Mouse (Mus musculus): Measurements from ENCODE around the gene 2010111I01Rik.
A peak's percentile ranks its signal among the peaks of the same experiment; 100 is the strongest.

Gene 2010111I01Rik

DNA sequence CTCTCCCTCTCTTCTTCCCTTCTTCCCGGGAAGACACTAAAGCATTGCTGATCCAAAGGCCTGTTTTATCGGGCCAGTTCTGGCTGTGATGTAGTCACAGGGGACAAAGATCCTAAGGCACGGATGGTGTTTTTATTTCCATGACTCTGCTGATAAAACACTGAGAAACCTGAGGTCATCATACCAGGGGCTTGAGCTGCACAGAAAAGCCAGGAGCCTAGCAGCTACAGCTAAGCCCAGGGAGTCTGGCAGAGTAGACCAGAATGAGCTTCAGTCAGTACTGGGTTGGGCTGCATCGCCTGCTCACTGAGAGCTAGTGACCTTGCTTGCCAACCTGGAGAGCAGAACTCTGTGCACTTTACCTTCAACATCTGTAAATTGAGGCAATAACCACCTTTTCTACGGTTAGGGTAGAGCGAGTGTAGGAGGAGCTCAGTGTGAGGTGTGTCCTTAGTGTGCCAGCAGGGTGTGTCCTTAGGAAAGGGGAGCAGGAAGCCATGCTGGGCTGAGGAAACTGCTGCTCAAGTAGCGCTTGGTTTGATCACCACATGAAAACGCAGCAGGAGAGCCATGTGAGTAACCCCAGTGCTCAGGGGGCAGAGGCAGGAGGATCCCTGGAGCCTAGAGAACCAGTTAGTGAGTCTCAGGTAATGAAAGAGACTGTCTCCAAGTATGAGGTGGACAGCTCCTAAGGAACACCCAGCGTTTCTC lies 186.5 kb downstream of the 2010111I01Rik start:
- ATAC-seq (ENCODE audit: low TSS enrichment), result no peak

DNA sequence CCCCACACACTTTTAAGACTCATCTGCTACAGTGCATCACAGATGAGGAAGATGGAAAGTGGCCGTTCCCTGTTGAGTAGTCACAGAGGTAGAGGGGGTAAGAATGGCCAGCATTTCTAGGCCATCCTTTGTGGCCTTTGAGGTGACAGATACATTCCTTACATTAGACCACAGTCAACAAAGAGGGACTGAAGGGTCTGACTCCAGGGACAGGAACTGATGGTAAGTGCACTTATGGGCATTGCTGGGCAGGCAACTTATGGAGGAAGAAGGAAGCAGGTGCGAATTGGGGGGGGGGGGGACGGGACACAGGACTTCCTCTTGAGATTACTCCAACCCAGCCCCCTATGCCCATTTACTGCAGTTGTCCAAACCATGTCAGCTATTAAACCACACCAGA lies 187.8 kb downstream of the 2010111I01Rik start:
- ATAC-seq (ENCODE audit: low TSS enrichment), result no peak

DNA sequence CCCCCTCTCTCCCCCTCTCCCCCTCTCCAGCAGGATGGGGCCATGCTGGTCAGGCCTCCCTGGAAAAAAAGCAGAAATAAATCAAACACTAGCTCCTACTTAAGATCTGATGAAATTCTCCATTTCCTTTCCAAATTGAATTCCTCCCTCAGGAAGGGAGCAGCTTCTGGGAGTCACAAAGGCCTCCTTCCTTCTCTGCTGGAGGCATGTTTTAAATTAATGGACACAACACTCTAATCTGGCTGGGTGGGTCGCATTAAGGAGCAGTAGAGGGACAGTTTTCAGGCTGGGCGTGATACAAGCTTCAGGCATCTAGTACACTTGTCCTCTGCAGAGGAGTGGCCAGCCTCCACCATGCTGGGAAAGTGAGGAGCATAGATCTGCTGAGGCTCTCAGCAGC lies 188.7 kb downstream of the 2010111I01Rik start:
- ATAC-seq (ENCODE audit: low TSS enrichment), result no peak

DNA sequence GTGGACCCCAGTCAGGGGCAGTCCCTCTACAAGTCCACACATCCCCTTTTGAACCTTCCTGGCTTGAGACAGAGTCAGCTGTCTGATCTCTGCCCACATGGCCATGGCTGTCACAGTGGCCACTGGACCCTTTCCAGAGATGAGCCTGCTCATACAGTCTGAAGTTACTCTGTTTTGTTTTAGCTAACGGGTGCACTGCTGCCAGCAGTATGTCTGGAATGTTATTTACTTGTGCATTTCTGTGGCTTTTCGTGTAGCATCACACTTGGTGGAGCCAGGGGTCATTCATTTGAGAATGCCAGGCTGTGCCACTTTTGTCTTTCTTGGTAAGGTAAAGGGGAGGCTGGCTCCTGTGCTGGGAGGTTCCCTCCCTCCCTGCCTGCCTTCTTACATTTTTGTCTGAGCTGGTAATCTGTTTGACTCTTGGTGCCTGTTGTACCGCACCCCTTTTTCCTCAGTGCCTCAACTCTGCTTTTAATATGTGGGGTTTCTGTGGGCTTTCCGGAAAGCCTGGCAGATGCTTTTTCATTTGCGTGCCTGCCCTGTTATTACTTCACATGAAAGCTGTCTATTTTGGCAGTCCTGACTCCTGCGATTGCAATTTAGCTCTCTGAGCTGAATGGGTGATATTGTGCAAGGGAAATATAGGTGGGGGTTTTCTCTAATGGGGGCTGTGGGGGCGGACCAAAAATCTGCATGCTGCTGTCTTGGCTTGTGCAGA lies 190.3 kb downstream of the 2010111I01Rik start:
- peak; percentile 62 for ATAC-seq (ENCODE audit: low TSS enrichment)

DNA sequence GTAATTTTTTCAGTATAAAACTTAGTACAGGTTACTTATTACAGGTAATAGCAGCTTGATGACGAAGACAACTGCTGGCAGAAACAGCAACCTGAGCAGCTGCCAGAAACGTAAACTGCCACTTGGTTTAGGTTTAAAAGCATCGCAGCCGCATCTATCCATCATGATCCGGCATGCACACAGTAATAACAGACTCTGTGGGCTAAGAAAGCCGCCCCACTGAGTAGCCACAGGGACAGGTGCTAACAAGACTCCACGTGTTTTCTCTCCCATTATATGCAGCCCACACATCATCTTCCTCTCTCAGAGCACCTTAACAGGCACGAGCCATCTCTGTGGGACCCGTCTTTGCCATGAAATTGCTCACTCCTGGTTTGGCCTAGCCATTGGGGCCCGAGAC lies 191.6 kb downstream of the 2010111I01Rik start:
- ATAC-seq (ENCODE audit: low TSS enrichment), result no peak

DNA sequence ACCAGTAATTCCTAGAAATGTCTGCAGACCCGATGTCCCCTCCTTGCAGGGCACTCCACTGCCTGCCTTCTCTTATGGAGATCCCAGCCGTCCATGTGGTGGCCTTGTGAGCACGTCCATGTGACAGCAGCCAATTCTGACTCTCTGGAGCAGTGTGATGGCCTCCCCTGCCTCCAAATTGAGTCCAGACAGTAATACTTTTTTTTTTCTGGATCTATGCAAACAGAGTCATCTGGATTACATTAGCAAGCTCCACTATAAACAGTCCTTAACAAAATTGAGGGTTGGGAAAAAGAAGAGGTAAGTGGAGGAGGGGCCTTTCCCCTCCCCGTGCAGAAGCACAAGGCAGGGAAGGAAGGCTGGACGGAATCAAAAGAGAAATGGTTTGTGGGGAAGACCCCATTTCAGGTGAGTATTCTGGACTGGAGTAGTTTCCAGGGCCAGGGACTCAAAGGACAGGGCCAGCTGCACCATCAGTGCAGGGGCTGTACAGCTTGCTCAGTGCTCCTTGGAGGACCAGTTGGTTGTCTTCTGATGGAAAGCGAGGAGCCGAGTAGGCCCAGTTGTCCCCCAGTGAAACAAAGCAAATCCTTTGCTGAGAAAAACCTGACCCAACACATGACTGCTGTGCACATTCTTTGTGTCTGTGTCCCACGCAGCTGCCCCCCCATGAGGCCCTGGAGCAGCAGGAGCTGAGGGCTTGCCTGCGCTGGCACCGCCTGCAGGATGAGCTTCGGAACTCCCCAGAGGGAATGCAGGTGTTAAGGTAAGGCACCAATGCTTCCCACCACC lies 205.8 kb downstream of the 2010111I01Rik start:
- ATAC-seq (ENCODE audit: low TSS enrichment), result no peak

DNA sequence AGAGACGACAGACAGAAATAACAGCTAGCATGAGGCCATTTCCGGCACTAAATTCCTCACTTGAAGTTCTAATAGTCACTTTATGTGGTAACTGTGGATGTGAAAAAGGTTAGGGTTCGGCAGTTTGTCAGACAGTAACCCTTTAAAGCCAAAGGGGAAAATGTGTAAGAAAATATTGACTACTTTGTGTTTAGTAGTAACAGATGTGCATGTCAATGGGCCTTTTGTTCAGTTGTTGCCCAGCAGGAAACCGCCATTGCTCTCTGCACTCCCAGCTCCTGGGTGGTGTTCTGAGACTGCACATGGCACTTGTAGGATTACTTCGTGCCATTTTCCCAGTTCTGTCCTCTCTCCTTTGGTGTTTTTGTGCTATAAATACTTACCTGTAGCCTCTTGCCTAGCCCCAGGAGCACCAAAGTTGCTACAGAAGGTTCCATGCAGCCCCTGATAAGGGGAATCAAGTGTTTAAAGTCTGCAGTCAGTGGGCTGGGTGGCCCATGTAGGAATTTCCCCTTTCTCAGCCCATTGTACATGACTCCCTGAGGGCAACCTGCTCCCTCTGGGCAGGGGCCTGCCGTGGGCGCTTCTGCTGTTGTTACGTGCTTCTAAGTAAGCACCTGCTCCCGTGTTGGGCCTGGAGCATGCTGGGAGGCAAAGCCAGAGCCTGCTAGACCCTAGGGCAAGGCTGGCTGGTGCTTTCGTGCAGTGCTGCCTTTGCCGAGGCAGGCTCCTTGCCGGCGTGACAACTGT lies 206.8 kb downstream of the 2010111I01Rik start:
- no peak for ATAC-seq (ENCODE audit: low TSS enrichment)

DNA sequence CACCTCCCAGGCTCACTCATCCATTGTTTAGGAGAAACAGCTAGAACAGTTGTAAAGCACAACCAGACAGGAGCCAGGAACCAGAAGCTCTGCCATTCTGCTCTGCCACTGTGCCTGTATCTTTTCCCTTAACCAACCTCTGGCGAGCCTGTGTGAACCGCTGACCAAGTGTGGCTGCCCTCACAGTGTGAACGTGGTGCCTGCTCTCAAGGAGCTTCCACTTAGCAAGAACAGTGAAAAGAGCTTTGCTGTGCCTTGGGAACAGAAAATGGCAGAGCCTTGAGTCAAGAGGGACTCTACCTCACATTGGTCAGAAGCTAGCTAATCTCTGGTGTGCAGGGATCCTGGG lies 207.4 kb downstream of the 2010111I01Rik start:
- ATAC-seq (ENCODE audit: low TSS enrichment), result no peak

DNA sequence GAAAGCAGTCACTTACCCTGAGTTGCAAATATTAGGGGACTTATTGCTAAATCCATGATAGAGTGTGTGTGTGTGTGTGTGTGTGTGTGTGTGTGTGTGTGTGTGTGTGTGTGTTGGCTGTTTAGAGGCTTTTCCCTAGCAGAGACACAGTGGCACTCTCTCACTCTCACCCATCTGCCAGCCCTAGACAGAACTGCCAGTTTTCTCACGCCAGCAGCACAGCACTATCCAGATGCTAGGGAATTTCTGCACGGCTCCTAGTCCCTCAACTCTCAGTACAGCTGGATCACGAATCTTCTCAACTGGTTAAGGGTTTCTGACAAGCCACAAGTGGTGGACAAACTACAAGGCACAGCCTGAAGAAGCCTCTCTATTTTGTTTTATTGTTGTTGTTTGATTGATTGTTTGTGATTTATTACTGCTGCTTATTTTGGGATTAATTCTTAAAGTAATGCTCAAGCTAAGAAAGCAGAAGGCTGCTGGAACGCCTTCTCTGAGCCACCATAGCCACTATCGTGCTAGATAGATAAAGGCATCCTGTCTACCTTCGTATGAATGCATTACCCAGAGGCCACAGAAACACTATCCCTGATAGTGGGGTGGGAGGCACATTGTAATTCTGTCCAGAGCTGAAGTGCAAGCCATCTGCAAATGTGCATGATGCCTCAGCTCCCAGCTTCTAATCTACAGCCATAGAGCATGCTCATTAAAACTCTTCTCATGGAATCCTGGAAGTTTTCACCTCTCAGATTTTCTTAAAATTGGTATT lies 209.7 kb downstream of the 2010111I01Rik start:
- no peak for ATAC-seq (ENCODE audit: low TSS enrichment)

DNA sequence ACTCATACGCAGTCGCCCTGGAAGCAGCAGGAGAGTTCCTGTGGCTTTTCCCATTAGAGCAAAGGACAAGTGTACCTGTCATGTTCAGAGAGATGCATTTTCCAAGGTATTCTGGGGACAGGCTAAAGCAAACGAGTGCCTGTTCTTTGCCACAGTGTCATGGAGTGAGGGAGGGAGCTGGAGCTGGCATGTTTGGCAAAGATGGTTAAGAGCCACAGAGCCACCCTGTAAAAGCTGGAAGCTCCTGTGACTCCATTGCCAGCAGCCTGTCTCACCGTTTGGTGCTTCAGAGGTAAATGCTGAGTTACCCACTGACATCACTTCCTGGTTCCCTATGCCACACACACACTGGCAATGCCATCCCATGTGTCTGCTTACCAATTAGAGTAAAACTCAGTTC lies 211.4 kb downstream of the 2010111I01Rik start:
- ATAC-seq (ENCODE audit: low TSS enrichment), result peak; percentile 12; the same call in 1 of the 2 replicates

DNA sequence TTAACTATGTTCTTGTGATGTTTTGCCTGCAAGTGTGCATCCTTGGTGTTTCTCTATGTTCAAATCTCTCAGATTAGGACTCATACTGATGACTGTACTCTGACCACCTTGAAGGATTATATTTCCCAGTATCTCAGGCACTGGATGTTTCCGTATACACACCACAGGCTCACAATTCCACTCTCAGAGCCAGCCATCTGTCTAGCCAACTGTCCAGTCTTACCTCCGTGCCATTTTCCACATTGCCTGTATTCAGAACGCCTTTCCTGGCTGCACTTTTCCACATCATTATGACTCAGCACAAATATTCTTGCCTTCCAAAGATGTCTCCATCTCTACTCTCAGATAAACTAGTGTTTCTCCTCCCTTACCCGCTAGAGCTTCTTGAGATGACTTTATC lies 212.5 kb downstream of the 2010111I01Rik start:
- peak; percentile 66 for ATAC-seq (ENCODE audit: low TSS enrichment)

DNA sequence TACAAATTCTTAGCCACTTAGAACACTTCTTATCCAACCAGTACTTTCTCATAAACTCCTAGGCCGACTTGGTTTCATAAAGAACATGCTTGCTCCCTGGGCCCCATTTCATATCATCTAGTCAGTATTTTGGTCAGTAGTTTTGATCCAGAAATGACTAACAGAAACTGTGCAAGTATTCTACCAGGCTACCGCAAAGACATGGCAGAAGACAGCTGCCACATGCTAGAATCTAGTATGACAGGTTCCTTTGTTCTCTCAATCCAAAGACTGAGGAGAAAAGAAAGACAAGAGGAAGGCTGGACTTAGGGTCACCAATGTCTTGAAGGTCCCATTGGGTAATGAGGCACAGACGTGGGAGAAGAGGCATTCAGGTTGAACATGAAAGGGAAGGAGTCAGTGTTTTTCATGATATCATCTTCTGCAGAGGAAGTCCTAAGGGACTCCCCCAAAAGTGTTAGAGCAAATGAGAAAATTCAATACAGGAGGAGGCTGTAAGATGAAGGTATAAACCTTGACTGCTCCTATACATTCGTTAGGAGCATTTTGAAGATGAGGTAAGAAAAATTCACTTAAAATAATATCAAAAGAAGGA lies 216.0 kb downstream of the 2010111I01Rik start:
- no peak for ATAC-seq (ENCODE audit: low TSS enrichment)

DNA sequence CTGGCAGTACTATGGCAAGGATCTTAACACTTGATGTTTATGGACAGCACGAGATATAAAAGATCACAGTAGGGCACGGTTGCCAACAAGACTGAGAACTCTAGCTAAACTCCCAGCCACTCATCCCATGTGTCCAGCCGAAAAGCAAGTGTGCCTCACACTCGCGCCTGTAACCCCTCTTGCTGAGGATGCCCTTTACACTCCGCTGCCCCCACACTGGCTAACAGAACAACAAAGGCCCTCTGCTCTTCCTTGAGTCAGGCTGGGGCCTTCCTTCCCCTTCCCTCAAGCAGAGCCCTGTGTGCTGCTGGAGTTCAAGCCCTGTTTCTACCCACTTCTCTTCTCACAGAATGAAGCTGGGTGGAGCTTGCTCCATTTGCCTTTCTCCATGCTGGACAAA lies 220.3 kb downstream of the 2010111I01Rik start:
- ATAC-seq (ENCODE audit: low TSS enrichment), result no peak

DNA sequence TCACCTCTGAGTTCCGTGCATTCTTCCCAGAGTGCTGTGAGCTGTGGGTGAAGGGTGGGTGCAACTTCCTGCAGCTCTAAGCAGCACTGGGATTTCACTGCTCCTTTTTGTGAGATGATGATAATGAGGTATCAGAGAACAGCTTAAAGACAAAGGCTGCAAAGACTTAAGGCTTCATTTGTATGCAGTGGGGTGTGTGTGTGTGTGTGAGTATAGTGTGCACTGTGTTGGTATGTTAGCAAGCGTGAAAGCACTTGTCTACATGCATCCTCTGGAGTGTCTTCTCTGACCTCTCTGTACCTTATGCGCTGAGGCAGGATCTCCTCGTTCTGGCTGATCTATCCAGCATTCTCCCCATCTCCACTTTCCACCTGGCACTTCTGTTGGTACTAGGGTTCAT lies 221.5 kb downstream of the 2010111I01Rik start:
- no peak for ATAC-seq (ENCODE audit: low TSS enrichment)

DNA sequence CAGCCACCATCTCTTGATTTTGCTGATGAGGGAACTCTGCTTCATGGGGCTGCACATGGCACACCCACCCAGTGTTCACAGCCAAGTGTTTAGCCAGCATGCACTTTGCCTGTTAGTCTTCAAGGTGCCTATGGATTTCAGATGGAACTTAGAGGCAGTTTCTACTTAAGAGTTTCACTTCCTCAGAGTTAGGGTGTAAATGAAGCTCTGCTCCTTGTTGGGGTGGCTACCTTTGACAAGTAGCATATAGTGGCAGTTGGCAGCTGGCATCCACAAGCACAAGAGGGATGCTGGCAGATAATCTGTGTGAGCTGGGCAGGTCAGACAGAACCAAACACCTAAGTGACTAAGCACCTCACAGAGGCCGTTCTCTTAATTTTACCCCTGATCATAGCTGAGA lies 221.9 kb downstream of the 2010111I01Rik start:
- no peak for ATAC-seq (ENCODE audit: low TSS enrichment)

DNA sequence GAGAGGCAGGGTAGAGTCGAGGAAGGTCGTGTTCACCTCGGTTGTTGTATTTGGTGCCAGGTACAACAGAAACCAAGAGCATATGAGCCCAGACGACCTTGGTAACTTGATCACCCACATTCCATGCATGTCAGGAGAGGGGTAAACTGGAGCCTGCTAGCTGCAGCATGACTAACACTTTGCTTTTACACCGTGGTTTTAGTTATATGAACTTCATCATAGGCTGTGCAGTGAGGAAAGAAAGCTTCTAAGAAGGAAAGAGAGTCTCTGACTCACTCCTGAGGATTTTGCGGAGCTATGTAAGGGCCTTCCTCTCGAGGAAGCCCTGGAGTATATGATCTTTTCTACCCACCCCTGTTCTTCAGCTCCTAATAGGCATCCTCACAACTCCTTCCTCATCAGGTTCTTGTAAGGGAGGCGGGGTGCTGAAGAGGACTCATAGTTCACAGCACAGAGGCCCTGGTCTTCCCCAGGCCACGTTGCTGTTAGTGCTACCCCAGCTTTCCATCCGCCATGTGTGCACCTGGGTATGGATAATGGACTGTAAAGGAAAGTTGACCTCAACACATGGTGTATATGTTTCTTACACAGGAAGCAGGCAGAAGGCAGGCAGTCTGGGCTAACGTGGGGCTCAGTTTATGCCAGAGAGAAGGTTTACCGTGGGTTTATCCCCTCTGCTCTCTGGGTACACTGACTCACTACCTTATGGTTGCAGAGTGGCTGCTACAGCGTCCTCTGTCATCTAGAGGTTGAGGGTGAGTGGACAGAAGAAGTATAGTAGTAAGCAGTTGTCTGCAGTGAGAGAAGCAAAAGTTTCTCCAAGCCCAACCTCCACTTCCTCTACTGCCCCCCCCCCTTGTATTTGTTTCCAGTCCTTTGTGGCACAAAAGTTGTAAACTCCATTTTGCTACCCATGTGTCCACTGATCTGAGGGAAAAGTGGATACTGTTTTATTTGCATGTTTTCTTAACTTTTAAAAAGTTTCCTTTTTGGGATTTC lies 222.8 kb downstream of the 2010111I01Rik start:
- peak; percentile 40; the same call in 1 of the 2 replicates for ATAC-seq (ENCODE audit: low TSS enrichment)

DNA sequence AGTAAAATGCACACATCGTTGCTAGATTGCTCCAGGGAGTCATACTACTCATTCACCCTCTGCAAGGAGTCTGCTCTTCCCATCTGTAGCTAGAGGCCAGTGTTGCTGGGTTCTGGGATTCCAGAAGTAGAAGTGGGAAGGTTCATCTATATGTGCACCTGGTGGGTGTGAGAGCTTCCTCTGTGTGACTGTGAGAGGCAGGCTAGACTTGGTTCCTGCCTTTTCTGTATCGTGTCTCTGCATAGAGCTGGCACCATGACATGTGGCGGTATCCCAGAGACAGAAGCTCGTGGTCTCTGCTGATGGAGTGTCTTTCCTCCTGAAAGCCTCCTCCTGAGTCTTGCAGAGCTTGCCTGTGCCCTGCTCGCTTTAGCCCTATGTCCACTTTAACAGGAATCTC lies 223.6 kb downstream of the 2010111I01Rik start:
- ATAC-seq (ENCODE audit: low TSS enrichment), result peak; percentile 78

DNA sequence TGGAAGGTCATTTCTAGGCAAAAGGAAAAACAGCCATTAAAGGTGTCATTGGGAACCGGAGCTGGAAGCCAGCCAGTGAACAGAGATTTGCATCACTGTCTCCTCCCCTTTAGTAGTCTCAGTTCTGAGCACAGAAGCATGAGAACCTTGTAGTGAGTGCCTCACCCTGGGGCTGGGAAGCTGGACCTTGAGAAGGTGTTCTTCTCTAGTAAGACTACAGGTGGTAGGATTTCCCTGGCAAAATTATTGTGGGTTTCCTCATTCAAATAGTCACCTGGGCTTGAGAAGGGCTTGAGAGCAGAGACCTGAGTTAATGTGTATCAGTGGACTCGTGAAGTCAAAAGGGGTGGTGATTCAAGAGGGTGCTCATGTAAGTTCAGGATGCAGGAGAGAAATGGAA lies 224.1 kb downstream of the 2010111I01Rik start:
- ATAC-seq (ENCODE audit: low TSS enrichment), result no peak

DNA sequence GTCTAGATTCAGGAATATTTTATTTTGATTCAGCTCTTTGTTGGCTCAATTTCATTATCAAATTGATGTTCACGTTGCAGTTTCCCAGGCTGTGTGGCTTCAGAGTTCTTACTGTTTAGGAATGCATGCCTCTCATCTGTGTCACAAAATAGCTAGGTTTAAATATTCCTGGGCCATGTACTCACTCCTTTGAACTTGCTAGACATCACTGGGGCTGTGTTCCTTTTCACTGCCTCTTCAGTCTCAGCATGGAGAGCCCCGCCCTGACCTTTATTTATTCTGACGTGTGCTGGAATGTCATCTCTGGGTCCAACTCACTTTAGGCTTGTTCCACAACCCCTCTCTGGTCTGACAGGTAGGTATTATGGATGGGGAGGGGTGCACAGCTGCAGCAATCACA lies 228.7 kb downstream of the 2010111I01Rik start:
- no peak for ATAC-seq (ENCODE audit: low TSS enrichment)

DNA sequence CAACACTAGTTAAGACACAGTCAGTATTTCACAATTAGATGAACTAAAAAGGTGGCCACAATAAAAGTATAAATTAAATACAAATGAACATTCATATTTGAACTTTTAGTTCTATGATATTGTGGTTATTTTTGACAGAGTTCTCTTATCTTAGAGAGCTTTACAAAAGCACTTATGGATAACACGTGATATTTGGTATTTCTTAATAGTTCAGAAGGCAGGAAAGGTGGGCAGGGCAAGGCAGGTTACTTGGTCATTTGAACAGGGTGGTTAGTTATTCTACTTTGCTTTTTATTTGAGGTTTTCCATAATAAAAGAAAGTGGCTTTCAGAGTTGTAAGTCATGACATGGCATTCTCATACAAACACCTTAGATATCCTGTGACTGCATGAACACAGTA lies 233.3 kb downstream of the 2010111I01Rik start:
- no peak for ATAC-seq (ENCODE audit: low TSS enrichment)
